Mouse (Mus musculus): ENCODE measurements at regions not wholly inside any gene's neighbourhood (a gene's known extent, or its start where the extent isn't known, plus 50 kb on each side); places are given as distances from the start of the nearest gene placed in this dataset.

GRCm38 (mm10) chr3:127970891-127971290 lies 74.8 kb upstream of the Fam241a start:
- DNase-seq, result peak; percentile 82 to 90

GRCm38 (mm10) chr3:127967170-127967569 lies 71.0 kb upstream of the Fam241a start:
- no peak for DNase-seq

- no peak for DNase-seq
Measured at GRCm38 (mm10) chr3:127966214-127966613, 70.1 kb upstream of the Fam241a start.

GRCm38 (mm10) chr3:127958919-127959684 lies 63.0 kb upstream of the Fam241a start:
- DNase-seq, result no peak

- no peak for DNase-seq
Measured at GRCm38 (mm10) chr3:127954856-127955255, 58.7 kb upstream of the Fam241a start.

GRCm38 (mm10) chr3:127953610-127954009 lies 57.5 kb upstream of the Fam241a start:
- no peak for DNase-seq

- peak; percentile 75 to 84 for DNase-seq
Measured at GRCm38 (mm10) chr3:127948898-127949620, 52.9 kb upstream of the Fam241a start.

GRCm38 (mm10) chr3:127948326-127948725 lies 52.2 kb upstream of the Fam241a start:
- no peak for DNase-seq
